Mouse (Mus musculus): ENCODE results near the gene Ing4. TPM values are rescaled to one million over a fixed set of nuclear protein-coding genes. Genes with fewer than 3 reads are reported as not detected.

Ing4 gene
- total RNA-seq, 2 experiments from 2014 or later = 54.1 to 54.6 TPM

DNA sequence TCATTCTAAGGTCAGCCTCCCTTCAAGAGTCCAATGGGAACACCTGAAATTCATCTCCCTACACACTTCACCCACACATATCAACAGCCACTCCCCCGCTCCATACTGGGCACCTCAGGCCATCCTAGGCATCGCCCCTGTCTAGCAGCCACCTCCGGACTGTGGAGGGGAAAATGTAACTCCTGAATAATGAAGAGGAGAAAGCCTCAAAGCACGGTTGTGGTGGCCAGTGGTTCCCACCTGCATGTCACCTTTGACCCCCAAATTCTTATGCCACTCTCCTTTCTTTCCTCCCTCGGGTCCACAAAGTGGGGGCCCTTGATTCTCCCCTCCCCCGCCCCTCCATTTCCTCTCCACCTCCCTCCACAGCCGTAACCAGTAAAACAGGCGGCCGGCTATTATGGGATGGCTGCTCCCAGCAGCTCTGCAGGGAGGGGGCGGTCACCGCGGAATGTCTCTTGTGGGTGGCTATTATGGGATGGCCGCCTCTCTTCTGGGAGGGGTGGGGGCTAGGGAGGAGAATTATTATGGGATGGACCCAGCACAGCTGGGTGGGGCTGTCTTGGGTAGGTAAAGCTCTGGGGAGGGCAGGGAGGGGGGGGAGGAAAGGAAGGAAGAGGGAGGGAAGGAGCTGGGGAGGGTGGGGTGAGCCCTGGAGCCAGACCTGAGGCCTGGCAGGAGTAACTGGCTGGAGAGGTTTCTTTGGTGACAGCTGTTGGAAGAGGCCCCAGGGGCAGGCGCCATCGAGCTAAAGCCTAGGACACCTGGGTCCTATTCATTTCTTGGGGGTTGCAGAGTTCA lies 50.2 kb downstream of the Ing4 start:
- peak; percentile 82 to 88 for DNase-seq (ENCODE audit: low spot score in 2 of 2)

DNA sequence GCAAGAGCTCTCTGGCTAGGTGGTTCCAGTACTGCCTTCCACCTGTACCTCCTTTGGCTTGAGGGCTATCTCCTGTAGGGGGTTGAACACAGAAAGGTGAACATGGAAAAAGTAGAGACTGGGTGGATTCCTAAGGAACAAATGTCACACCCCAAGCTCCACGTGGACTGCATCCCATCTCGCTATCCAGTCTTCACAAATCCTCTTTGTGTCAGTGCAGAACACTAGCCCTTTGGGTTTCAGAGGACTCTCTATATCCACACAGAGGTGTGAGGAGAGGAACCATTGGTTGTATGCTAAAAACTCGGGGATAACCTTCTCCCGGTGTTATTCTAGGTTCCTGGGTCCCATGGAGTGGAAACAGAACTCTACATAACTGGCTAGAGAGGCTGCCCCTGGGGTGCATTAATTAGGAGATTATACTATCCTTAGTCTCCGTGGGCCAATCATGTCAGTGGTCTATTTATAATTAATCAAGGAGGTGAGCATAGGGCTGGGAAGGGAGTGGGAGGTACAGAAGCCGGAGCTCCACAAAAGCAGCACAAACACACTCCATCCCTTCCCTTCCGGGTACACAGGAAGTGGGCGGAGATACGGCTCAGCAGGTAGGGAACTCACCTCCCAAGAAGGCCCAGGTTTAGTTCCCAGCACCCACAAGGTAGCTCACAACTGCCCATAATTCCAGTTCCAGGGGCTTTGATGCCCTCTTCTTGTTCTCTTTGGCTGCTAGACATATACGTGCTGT lies 51.0 kb downstream of the Ing4 start:
- no peak for DNase-seq (ENCODE audit: low spot score in 2 of 2)

DNA sequence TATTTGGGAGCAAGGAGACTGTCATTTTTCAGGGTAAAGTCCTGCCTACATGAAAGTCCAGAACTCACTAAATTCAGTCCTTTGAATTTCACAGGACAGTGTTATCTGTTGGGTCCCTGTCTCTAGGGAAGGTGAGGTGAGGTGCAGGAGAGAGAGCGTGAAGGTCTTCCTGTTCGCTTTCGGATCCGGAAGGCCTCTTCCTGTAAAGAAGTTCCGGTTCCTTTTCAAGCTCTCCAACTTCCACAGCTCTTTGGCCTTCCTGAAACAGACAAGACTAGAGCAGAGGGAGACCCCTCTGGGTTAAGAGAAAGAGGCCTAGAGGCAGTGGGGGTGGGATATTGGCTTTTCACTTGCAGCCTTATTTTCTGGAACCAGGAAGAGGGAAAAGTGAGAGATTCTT lies 52.8 kb downstream of the Ing4 start:
- no peak for DNase-seq (ENCODE audit: low spot score in 2 of 2)

DNA sequence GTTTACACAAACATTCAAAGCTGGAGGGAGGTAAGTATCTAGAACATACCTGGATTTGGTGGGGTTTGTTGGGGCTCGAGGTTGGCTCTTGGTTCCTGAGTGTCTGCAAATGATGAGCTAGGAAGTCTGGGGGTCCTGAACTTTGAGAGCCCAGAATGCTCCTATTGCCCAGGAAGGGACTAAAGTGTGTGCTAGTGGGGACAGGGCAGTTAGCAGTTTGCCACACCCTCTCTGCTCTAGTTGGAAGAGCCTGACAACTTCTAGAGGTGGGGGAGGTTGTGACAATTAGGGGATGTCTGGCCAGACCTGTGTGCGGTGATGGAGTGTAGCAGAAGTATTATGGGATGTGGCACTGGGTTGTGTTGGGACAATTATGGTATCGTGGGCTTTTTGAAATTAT lies 55.3 kb downstream of the Ing4 start:
- no peak for DNase-seq (ENCODE audit: low spot score in 2 of 2)

DNA sequence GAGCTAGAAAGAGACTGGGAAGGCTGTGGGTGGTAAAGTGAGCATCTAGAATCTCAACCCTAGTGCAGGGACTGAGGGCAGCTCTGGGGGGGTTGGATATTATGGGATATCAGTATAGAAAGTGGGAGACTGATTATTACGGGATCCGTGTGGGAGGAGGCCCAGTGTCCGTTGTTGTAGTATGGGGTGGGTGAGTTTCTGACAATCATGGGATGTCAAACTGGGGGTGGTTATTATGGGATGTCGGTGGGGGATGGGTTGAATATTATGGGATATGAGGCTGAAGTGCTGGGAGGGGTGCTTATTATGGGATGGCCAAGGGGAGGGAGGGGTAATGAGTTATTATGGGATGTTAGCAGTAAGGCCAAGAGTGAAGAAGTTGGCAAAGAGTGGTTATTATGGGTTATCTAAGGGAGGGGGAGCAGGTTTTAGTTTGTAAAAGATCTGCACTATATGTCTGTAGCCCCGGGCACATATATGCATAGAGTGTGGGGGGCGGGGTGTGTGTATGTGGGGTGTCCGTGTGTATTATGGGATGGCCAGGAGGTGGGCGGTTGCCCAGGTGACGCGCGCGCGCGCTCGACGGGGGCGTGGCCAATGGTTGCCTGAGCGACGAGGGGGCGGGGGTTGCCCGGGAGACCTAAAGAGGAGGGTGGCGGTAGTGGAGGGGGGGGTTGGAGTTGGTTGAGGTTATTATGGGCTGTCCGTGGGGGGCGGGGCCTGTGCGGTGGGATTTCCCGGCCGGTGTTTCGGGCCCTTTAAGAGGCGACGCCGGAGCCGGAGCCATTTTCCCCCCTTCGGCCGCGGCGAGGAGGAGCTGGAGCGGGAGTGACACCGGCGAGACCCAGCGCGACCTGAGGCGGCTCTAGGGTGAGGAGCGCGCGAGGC lies 56.1 kb downstream of the Ing4 start, which contains the start of gene Chd4:
Chd4 (plus strand) TSS at position 591 of the 888 bp plus-strand sequence.
- peak; percentile 85 to 97 for DNase-seq (ENCODE audit: low spot score in 2 of 2)

DNA sequence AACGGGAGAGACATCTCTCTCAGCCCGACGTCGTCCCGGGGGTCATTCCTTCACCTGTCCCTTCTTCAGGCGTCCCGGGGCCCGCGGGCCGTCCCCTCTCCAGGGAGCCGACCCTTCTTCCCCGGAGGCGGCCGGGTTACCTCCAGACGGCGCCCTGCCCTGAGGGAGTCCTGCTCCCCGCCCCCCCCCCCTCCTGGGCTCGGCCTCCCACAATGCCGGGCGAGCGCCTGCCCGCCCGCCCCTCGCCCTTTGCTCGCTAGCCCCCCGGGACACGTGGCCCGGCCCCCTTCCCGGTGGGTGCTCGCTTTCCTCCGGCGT lies 56.7 kb downstream of the Ing4 start:
- DNase-seq (ENCODE audit: low spot score in 2 of 2) = no peak

DNA sequence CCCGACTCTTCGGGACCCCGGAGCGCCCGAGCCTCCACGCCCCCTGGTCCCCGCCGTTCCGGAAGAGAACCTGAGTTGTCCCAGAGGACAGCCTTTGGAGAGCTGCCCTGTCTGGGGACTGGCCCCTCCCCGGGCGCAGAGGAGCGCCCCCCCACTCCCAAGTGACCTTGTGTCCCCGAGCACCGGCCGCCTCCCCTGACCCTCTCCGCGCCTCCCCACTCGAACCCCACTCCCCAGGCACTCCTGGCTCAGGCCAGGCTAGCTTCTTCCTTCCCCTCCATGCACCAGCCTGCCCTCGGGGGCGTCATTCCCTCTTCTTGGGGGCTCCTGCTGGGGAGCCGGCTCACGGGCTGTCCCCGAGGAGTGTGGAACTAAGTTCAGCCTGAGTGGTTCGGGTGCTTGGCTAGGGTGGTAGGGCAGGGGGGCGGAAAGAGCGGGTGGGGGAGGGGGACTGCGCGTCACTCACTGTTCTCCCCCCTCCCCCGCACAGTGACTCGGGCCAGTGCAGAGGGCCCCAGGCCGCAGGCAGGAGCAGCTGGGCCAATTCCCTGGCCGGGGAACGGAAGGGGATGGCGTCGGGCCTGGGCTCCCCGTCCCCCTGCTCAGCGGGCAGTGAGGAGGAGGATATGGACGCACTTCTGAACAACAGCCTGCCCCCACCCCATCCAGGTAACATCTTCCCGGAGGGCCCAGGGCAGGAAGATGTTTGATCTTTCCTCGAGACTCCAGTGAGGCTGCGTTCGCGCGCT lies 57.2 kb downstream of the Ing4 start:
- peak in 1 of 2 experiments; percentile 45 for DNase-seq (ENCODE audit: low spot score in 2 of 2)

DNA sequence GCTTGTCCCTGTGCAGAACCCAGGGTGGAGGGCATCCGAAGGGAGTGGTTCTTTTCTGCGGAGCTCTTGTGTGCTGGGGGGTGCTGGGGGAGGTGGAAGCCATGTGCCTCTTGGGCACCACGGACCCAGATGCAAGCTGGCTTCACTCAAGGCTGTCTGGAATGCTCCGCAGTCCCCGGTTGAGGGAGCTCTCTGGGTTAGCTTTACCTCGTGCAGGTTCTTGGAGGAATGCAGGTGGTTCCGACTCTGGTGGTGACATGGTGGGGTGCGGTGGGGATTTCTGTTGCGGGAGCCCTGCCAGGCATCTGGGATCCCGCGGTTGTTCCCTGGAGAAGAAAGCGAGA lies 57.8 kb downstream of the Ing4 start:
- DNase-seq (ENCODE audit: low spot score in 2 of 2) = peak in 1 of 2 experiments; percentile 48

DNA sequence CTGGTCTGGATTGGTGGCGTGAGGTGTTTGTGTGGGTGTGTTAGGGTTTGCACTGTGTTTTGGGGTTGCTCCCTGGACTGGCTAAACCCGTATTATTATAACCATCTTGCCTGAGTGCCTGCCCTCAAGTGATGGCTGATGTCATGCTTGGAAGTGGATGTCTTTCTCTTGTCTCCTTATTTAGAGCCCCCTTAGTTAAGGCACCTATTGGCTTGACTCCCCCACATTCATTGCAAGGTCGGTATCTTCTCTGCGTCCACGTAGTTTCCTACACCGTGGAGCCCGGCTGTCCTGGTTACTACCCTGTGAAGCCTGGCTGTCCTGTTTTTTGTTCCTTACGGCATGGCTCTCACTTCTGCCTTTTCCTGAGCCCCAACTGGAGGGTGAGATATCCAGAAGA lies 58.4 kb downstream of the Ing4 start:
- no peak for DNase-seq (ENCODE audit: low spot score in 2 of 2)

DNA sequence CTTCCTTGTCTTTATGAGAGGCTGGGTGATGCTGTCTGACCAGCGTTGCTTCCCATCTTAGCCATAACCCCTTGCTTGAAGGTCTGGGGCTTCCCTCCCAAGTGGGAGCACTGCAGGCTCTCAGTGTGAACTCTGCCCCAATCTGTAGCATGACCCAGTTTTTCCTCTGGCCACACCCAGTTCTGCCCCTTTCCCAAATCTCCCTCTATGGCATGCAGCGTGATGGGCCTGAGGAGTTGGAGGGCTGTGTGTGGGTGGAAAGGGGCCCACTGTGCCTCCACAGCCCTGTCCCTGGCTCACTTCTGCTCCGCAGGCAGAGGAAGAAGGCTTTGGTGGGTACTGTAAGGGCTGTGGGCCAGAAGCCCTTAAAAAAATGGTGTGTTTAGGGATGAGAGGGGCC lies 59.0 kb downstream of the Ing4 start:
- DNase-seq (ENCODE audit: low spot score in 2 of 2) = no peak

Small RNA genes within 50 kb of the gene (microRNA-seq; reads per million reads assigned to microRNA genes)
- gene Mir7045 = 1.2 to 2.5 reads per million in 2 experiments

Other genes starting within 250 kb of the Ing4 start
- gene Spsb2, start 231.1 kb upstream of the Ing4 start, total RNA-seq (2021) = 1 to 10 TPM; 4.5 to 5.1 TPM
- 100 to 1,000 TPM; 796 to 825 TPM for gene Tpi1, start 225.5 kb upstream of the Ing4 start, total RNA-seq (2021)
- gene Usp5, start 210.3 kb upstream of the Ing4 start, total RNA-seq (2021) = 100 to 1,000 TPM; 182 to 185 TPM
- under 1 TPM; 0.52 to 0.53 TPM for gene Cdca3, start 210.2 kb upstream of the Ing4 start, total RNA-seq (2021)
- gene Gnb3, start 199.5 kb upstream of the Ing4 start, total RNA-seq (2021) = not detected
- 10 to 100 TPM; 29.5 to 30.9 TPM for gene P3h3, start 182.0 kb upstream of the Ing4 start, total RNA-seq (2021)
- gene Gpr162, start 175.8 kb upstream of the Ing4 start, total RNA-seq (2021) = 100 to 1,000 TPM; 183 to 187 TPM
- gene Cd4, start 151.5 kb upstream of the Ing4 start, total RNA-seq (2021) = under 1 TPM in 1 of 2 experiments, not detected in 1; 0.25 TPM
- 1 to 10 TPM; 2.6 to 3.6 TPM for gene Lag3, start 128.1 kb upstream of the Ing4 start, total RNA-seq (2021)
- gene Ptms, start 119.7 kb upstream of the Ing4 start, total RNA-seq (2021) = 1,000 to 10,000 TPM; 1,033 to 1,052 TPM
- gene Mlf2, start 108.4 kb upstream of the Ing4 start, total RNA-seq (2021) = 100 to 1,000 TPM; 631 to 670 TPM
- gene Cops7a, start 74.2 kb upstream of the Ing4 start, total RNA-seq (2021) = 100 to 1,000 TPM; 154 to 161 TPM
- gene Pianp, start 43.1 kb upstream of the Ing4 start, total RNA-seq (2021) = 100 to 1,000 TPM; 168 to 191 TPM
- gene Zfp384, start 30.6 kb upstream of the Ing4 start, total RNA-seq (2021) = 10 to 100 TPM; 43.1 to 44.9 TPM
- 10 to 100 TPM; 15.7 to 17.7 TPM for gene Acrbp, start 9.9 kb downstream of the Ing4 start, total RNA-seq (2021)
- under 1 TPM; 0.56 to 0.87 TPM for gene Lpar5, start 28.2 kb downstream of the Ing4 start, total RNA-seq (2021)
- 100 to 1,000 TPM; 153 to 176 TPM for gene Chd4, start 56.2 kb downstream of the Ing4 start, total RNA-seq (2021)
- 10 to 100 TPM; 31.3 to 32.4 TPM for gene Nop2, start 92.1 kb downstream of the Ing4 start, total RNA-seq (2021)
- gene Iffo1, start 105.5 kb downstream of the Ing4 start, total RNA-seq (2021) = 10 to 100 TPM; 63.0 to 69.1 TPM
- 1,000 to 10,000 TPM; 2,555 to 2,598 TPM for gene Gapdh, start 126.7 kb downstream of the Ing4 start, total RNA-seq (2021)
- gene Ncapd2, start 151.9 kb downstream of the Ing4 start, total RNA-seq (2021) = 10 to 100 TPM; 20.4 to 25.8 TPM
- 10 to 100 TPM; 63.2 to 72.2 TPM for gene Mrpl51, start 152.0 kb downstream of the Ing4 start, total RNA-seq (2021)
- 10 to 100 TPM; 82.2 to 86.4 TPM for gene Vamp1, start 175.8 kb downstream of the Ing4 start, total RNA-seq (2021)
- gene Tapbpl, start 192.1 kb downstream of the Ing4 start, total RNA-seq (2021) = 1 to 10 TPM; 4.1 to 4.4 TPM
- not detected for gene Cd27, start 197.2 kb downstream of the Ing4 start, total RNA-seq (2021)
- not detected for gene Tuba3a, start 246.3 kb downstream of the Ing4 start, total RNA-seq (2021)

All from layer of hippocampus, adult 18-20 months (tissue).